Mouse (Mus musculus) T-helper 17 cell (primary cell): ENCODE data around the gene Usb1.

Experiments used
- in situ Hi-C, 2 experiments: fragments of 300-600 bp; cut with MboI, MseI; formaldehyde crosslinking; loops; 1 replicate in 1 of 2; 2 replicates in 1 of 2; pipeline ENCODE4 v1.15.1; 2025; ENCODE audit warnings: high pct_unique_total_duplicates in 2 of 2

Gene Usb1

GRCm38 (mm10) chr8:95332437-95333199 is 534 bp downstream of the Usb1 start:
- in situ Hi-C loops, result loop anchor here in 1 of 2 experiments (5.0 kb wide), 2 partner anchors 95 to 370 kb away; no protein-coding TSS in a partner anchor

GRCm38 (mm10) chr8:95335706-95336105 is 3.6 kb downstream of the Usb1 start:
- in situ Hi-C loops, result no loop called here

GRCm38 (mm10) chr8:95336363-95336762 is 4.3 kb downstream of the Usb1 start:
- in situ Hi-C loops, result no loop called here

GRCm38 (mm10) chr8:95341721-95342120 is 9.6 kb downstream of the Usb1 start:
- in situ Hi-C loops, result no loop called here

GRCm38 (mm10) chr8:95344668-95345067 is 12.6 kb downstream of the Usb1 start:
- in situ Hi-C loops, result no loop called here

- in situ Hi-C loops, result no loop called here
Observed at GRCm38 (mm10) chr8:95346643-95347545, 14.8 kb downstream of the Usb1 start.

- in situ Hi-C loops, result no loop called here
Observed at GRCm38 (mm10) chr8:95348356-95348755, 16.3 kb downstream of the Usb1 start.

- in situ Hi-C loops, result no loop called here
Observed at GRCm38 (mm10) chr8:95348811-95349630, 16.9 kb downstream of the Usb1 start.

GRCm38 (mm10) chr8:95351461-95351860 is 19.4 kb downstream of the Usb1 start:
- in situ Hi-C loops, result loop anchor here in 1 of 2 experiments (5.0 kb wide), 1 partner anchor 71 kb away; no protein-coding TSS in a partner anchor

- in situ Hi-C loops, result loop anchor here in 1 of 2 experiments (5.0 kb wide), 1 partner anchor 70 kb away; no protein-coding TSS in a partner anchor
Observed at GRCm38 (mm10) chr8:95352151-95352870, 20.2 kb downstream of the Usb1 start, which contains the start of gene Mmp15. Gene Mmp15 (plus strand): TSS chr8:95352268.

- in situ Hi-C loops, result loop anchor here in 1 of 2 experiments (5.0 kb wide), 1 partner anchor 69 kb away; no protein-coding TSS in a partner anchor
Observed at GRCm38 (mm10) chr8:95352871-95353866, 21.1 kb downstream of the Usb1 start.

GRCm38 (mm10) chr8:95354606-95355005 is 22.5 kb downstream of the Usb1 start:
- in situ Hi-C loops, result loop anchor here in 1 of 2 experiments (5.0 kb wide), 1 partner anchor 68 kb away; no protein-coding TSS in a partner anchor

GRCm38 (mm10) chr8:95358550-95359411 is 26.7 kb downstream of the Usb1 start:
- in situ Hi-C loops, result no loop called here

- in situ Hi-C loops, result no loop called here
Observed at GRCm38 (mm10) chr8:95360181-95361015, 28.3 kb downstream of the Usb1 start.

GRCm38 (mm10) chr8:95361016-95361341 is 28.9 kb downstream of the Usb1 start:
- in situ Hi-C loops, result no loop called here

GRCm38 (mm10) chr8:95362272-95362671 is 30.2 kb downstream of the Usb1 start:
- in situ Hi-C loops, result no loop called here

- in situ Hi-C loops, result no loop called here
Observed at GRCm38 (mm10) chr8:95363849-95364248, 31.8 kb downstream of the Usb1 start.
